Comparison of ENCODE assay signal across 22 mouse cellular contexts in genomic region chr4:63899081-63899523, GRCm38 (mm10). TPM values are rescaled to one million over a fixed set of nuclear protein-coding genes. Genes with fewer than 3 reads are reported as not detected.
DNase-seq lines count a peak whose midpoint lies in the region; ATAC-seq and TF ChIP-seq lines count a peak whose summit lies in the region.
"Had no signal": no experiment of that assay in that cellular context is flagged by ENCODE, and none has a peak within 500 bp of the region (broad histone marks: within the 10 kb centered on the region; RNA-seq: fewer than 3 reads in every experiment).

No protein-coding gene starts in this region.

- H3K36me3 ChIP-seq in lung, postnatal 0 days (ENCODE audit: insufficient read depth, low read length), result no peaks in the 10 kb centered on the region
- H3K36me3 ChIP-seq: intestine, embryonic 15.5 days; limb, embryonic 13.5 days; midbrain, embryonic 15.5 days had no signal

- no peak overlapping the region for H3K4me3 ChIP-seq in lung, postnatal 0 days (ENCODE audit: low read depth, low read length)
- H3K4me3 ChIP-seq: erythroblast, embryonic 14.5 days; intestine, embryonic 15.5 days; layer of hippocampus, adult 2 months; limb, embryonic 13.5 days; megakaryocyte, embryonic 14.5 days; midbrain, embryonic 15.5 days had no signal

- H3K9me3 ChIP-seq in lung, postnatal 0 days (ENCODE audit: low read length), result no peaks in the 10 kb centered on the region
- H3K9me3 ChIP-seq: intestine, embryonic 15.5 days; limb, embryonic 13.5 days; megakaryocyte, embryonic 14.5 days; midbrain, embryonic 15.5 days had no signal

- WGBS in lung, postnatal 0 days, result 70% methylated on average over 10 of the region's 10 CpGs

- no peak for TF ChIP-seq EP300 in lung, postnatal 0 days (IDR thresholded peaks at IDR 0.05)

- TF ChIP-seq CTCF in lung, postnatal 0 days (IDR thresholded peaks at IDR 0.05), result no peak

- no peak overlapping the region for H3K9ac ChIP-seq in lung, postnatal 0 days (replicated peaks; ENCODE audit: low read depth)
- H3K9ac ChIP-seq: forebrain, postnatal 0 days; intestine, embryonic 15.5 days; limb, embryonic 13.5 days; midbrain, embryonic 15.5 days had no signal

- no peak overlapping the region for H3K27ac ChIP-seq in lung, postnatal 0 days (ENCODE audit: low read length)
- H3K27ac ChIP-seq: intestine, embryonic 15.5 days; layer of hippocampus, adult 2 months; limb, embryonic 13.5 days; midbrain, embryonic 15.5 days had no signal

- peak; percentile 9 for DNase-seq in lung, postnatal 36 days
- DNase-seq in lung, postnatal 0 days (ENCODE audit: low spot score), result no peak
- peak; percentile 19 for DNase-seq in brain, adult 2 months (ENCODE audit: low read depth, low spot score)
- peak; percentile 50 for DNase-seq in induced T-regulatory cell, adult 2 months (ENCODE audit: low read depth)
- no peak for DNase-seq in left cerebral cortex, adult 8-10 months (ENCODE audit: low spot score in 2 of 2)
- DNase-seq in cerebellum, adult 11-12 months, result no peak
- DNase-seq in kidney, adult 18-20 months, result no peak
- DNase-seq: cerebellum, adult 9-11 months; forebrain, postnatal 0 days; heart, adult 18-20 months; lung, adult 18-20 months; thymus, postnatal 14 days had no signal

- H3K4me1 ChIP-seq in lung, postnatal 0 days (ENCODE audit: insufficient read depth, low read depth, low read length), result no peaks in the 10 kb centered on the region
- H3K4me1 ChIP-seq: intestine, embryonic 15.5 days; limb, embryonic 13.5 days; megakaryocyte, embryonic 14.5 days; midbrain, embryonic 15.5 days had no signal

- H3K4me2 ChIP-seq in lung, postnatal 0 days (replicated peaks; ENCODE audit: low read depth, low read length), result no peak overlapping the region
- H3K4me2 ChIP-seq: intestine, embryonic 15.5 days; limb, embryonic 13.5 days; midbrain, embryonic 15.5 days had no signal

- no peaks in the 10 kb centered on the region for H3K27me3 ChIP-seq in lung, postnatal 0 days (replicated peaks; ENCODE audit: insufficient read depth, low read length)
- H3K27me3 ChIP-seq: intestine, embryonic 15.5 days; limb, embryonic 13.5 days; megakaryocyte, embryonic 14.5 days; midbrain, embryonic 15.5 days had no signal

- no peak for ATAC-seq in lung, postnatal 0 days
- ATAC-seq: forebrain, postnatal 0 days; intestine, embryonic 15.5 days; midbrain, embryonic 15.5 days had no signal

RNA-seq across cellular contexts. Expression of gene Tnfsf8, which starts 38.0 kb away (rescaled TPM):
- polyA plus RNA-seq in lung, postnatal 0 days (2015; fragmentation: Nextera tagmentation; extraction: Ambion mirVana), result 0.10 TPM in 1 of 2 replicates, not detected in the other
- total RNA-seq in left cerebral cortex, adult 8-10 months (2022), result under 1 TPM in 2 of 4 experiments, not detected in 2; 0.30 to 0.53 TPM
- total RNA-seq: adrenal gland, postnatal 4 days; forebrain, postnatal 0 days; gastrocnemius, adult 8-10 months; layer of hippocampus, adult 2 months had no signal
- polyA plus RNA-seq: erythroblast, embryonic 14.5 days; hindbrain, embryonic 11.5 days; limb, embryonic 13.5 days; midbrain, embryonic 15.5 days; neural tube, embryonic 11.5 days had no signal

Comparison
In these comparisons a context has a peak if more than half of its experiments do, and no peak if none do; other contexts are left out.
1. DNase-seq: peak in lung, postnatal 36 days (single experiment), brain, adult 2 months (single experiment) and induced T-regulatory cell, adult 2 months (single experiment); none in lung, postnatal 0 days (single experiment), left cerebral cortex, adult 8-10 months (0 of 2), cerebellum, adult 11-12 months (single experiment) and kidney, adult 18-20 months (single experiment).